Mouse (Mus musculus) adrenal gland, postnatal 0 days (tissue): ENCODE data around the gene Olfr46. TPM values are rescaled to one million over a fixed set of nuclear protein-coding genes. Genes with fewer than 3 reads are reported as not detected.

Source experiments
- polyA plus RNA-seq: library from polyadenylated mRNA; unstranded; fragments of >200 nt; fragmentation: Nextera tagmentation; extraction: Ambion mirVana; gene quantifications from 2 replicates; pipeline ENCODE4 v1.2.1, GENCODE M21; 2015

The Olfr46 gene
- polyA plus RNA-seq: not detected in 2 replicates

DNA sequence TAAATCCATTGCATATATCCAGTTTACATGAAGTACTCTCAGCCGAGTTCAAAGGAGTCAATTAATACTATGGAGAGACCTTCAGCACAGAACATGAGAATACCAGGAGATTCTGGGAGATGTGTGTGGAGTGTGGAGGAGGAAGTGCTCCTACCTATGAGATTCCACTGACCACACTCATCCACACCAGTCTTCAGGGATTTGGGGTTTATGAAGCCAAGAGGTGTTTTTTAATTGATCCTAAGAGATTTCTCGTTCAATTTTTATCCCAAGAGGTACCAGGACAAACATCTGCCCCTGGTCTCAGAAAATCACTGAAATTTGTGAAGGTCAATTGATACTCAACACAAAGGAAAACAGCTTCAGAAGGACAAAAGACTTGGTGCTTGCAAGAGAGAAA, at the start of gene Olfr46:
Olfr46 (plus strand) TSS at position 301 of the 400 bp plus-strand sequence.

DNA sequence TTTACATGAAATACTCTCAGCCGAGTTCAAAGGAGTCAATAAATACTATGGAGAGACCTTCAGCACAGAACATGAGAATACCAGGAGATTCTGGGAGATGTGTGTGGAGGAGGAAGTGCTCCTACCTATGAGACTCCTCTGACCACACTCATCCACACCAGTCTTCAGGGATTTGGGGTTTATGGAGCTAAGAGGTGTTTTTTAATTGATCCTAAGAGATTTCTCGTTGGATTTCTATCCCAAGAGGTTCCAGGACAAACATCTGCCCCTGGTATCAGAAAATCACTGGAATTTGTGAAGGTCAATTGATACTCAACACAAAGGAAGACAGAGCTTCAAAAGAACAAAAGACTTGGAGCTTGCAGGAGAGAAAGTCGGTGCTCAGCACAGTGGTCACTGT, 33.5 kb upstream of the Olfr46 start, which contains the start of gene Olfr538:
Olfr538 (plus strand) TSS at position 301 of the 400 bp plus-strand sequence.

DNA sequence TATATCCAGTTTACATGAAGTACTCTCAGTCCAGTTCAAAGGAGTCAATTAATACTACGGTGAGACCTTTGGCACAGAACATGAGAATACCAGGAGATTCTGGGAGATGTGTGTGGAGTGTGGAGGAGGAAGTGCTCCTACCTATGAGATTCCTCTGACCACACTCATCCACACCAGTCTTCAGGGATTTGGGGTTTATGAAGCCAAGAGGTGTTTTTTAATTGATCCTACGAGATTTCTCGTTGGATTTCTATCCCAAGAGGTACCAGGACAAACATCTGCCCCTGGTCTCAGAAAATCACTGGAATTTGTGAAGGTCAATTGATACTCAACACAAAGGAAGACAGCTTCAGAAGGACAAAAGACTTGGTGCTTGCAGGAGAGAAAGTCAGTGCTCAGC, 27.6 kb downstream of the Olfr46 start, which contains the start of gene Olfr61:
Olfr61 (plus strand) TSS at position 301 of the 400 bp plus-strand sequence.

DNA sequence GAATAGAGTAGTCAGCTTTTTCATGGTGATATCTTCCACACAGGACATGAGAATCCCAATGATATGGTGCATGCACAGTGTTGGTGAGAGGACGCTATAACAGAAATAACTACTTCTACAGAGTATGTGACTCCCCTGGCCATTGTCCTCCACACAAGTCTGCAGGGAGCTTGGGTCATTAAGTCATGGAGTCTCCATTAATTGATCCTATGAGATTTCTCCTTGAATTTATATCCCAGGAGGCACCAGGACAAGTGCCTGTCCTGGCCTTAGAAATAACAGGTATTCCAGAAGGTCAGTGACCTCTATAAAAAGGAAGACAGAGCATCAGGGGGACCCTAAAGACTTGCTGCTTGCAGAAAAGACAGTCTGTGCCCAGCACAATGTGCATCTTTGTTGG, 45.1 kb downstream of the Olfr46 start, which contains the start of gene Olfr53:
Olfr53 (plus strand) TSS at position 301 of the 400 bp plus-strand sequence.

DNA sequence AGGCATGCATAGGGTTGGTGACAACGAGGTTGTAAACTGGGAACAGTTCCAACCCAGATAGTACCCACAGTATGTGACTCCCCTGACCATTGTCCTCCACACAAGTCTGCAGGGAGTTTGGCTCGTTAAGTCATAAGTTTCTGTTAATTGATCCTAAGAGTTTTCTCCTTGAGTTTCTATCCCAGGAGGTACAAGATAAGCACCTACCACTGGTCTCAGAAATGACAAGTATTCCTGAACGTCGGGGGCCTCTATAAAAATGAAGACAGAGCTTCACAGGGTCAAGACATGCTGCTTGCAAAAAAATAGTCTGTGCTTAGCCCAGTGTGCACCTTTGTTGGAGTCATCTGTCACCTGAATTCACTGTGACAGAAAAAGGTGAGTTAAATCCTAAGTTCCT, 58.6 kb downstream of the Olfr46 start, which contains the start of gene Olfr539:
Olfr539 (plus strand) TSS at position 301 of the 400 bp plus-strand sequence.

Other genes starting within 250 kb of the Olfr46 start
- gene Olfr60, start 239.6 kb upstream of the Olfr46 start, polyA plus RNA-seq: not detected in 2 replicates
- not detected in 2 replicates for gene Olfr530, start 224.9 kb upstream of the Olfr46 start, polyA plus RNA-seq
- gene Olfr531, start 198.4 kb upstream of the Olfr46 start, polyA plus RNA-seq: not detected in 2 replicates
- not detected in 2 replicates for gene Olfr532, start 179.6 kb upstream of the Olfr46 start, polyA plus RNA-seq
- not detected in 2 replicates for gene Olfr533, start 137.9 kb upstream of the Olfr46 start, polyA plus RNA-seq
- not detected in 2 replicates for gene Olfr535, start 117.1 kb upstream of the Olfr46 start, polyA plus RNA-seq
- not detected in 2 replicates for gene Olfr536, start 93.9 kb upstream of the Olfr46 start, polyA plus RNA-seq
- not detected in 2 replicates for gene Olfr538, start 33.4 kb upstream of the Olfr46 start, polyA plus RNA-seq
- gene Olfr61, start 27.7 kb downstream of the Olfr46 start, polyA plus RNA-seq: not detected in 2 replicates
- gene Olfr53, start 45.2 kb downstream of the Olfr46 start, polyA plus RNA-seq: not detected in 2 replicates
- not detected in 2 replicates for gene Olfr539, start 58.7 kb downstream of the Olfr46 start, polyA plus RNA-seq
- not detected in 2 replicates for gene Olfr45, start 80.7 kb downstream of the Olfr46 start, polyA plus RNA-seq
- gene Olfr541, start 96.0 kb downstream of the Olfr46 start, polyA plus RNA-seq: not detected in 2 replicates
- gene Cyp2e1, start 162.5 kb downstream of the Olfr46 start, polyA plus RNA-seq: 12.7 and 27.0 TPM in 2 replicates
- gene Syce1, start 186.6 kb downstream of the Olfr46 start, polyA plus RNA-seq: 0.12 and 0.17 TPM in 2 replicates
- gene Zfp941, start 220.9 kb downstream of the Olfr46 start, polyA plus RNA-seq: 5.0 and 6.4 TPM in 2 replicates
- gene Urah, start 233.7 kb downstream of the Olfr46 start, polyA plus RNA-seq: 7.2 and 14.5 TPM in 2 replicates
- 0.52 TPM in 1 of 2 replicates, not detected in the other for gene Scgb1c1, start 244.3 kb downstream of the Olfr46 start, polyA plus RNA-seq
- gene Odf3, start 246.5 kb downstream of the Olfr46 start, polyA plus RNA-seq: 0.22 and 0.55 TPM in 2 replicates